Mouse (Mus musculus) T-helper 2 cell (primary cell): ENCODE data around the gene Ttyh1.

Experiments
- in situ Hi-C: fragments of 300-600 bp; cut with MboI, MseI; formaldehyde crosslinking; loops from one replicate; pipeline ENCODE4 v1.15.1; 2025; ENCODE audit warnings: high pct_unique_total_duplicates

The Ttyh1 gene

DNA sequence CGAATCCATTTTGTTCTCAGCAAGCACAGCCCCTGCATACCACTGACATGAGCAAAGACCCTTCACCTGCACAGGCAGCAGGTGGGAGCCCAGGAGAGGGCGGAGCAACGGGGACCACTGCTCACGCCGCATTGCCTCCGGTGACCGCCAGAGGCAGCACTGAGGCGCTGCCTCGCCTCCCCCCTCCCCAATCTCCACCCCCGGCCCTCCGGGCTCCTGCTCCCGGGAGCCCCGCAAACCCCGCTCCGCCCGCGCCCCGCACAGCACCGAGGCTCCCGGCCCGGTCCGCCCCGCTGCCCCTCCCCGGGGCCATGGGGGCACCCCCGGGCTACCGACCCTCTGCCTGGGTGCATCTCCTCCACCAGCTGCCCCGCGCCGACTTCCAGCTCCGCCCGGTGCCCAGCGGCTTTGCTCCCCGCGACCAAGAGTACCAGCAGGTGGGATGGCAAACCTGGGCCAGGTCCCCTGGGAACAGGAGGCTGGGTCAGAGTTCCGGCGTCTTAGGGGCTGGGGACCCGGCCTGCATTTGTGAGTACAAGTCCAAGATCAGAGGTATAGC is at the start of gene Ttyh1:
Ttyh1 (plus strand) TSS at position 65 of the 559 bp plus-strand sequence.
- in situ Hi-C loops: no loop called here

DNA sequence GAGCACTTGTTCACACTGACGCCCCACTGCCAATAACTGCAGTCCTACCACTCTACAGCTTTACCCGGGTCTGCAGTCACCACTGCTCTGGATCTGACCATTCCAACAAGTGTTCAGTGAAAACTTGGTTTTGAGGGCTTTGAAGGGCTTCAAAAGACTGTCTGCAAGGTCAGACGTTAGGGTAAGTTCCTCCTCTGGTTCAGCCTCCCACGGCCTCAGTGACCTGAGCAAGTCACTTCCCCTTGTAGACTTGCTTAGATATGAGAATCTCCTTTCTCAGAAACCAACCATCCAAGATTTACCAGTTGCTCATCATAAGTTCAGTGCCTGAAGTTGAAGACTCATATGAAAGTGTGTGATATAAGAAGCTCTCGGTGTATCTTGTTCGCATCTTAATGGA is 48.1 kb upstream of the Ttyh1 start:
- in situ Hi-C loops: no loop called here

DNA sequence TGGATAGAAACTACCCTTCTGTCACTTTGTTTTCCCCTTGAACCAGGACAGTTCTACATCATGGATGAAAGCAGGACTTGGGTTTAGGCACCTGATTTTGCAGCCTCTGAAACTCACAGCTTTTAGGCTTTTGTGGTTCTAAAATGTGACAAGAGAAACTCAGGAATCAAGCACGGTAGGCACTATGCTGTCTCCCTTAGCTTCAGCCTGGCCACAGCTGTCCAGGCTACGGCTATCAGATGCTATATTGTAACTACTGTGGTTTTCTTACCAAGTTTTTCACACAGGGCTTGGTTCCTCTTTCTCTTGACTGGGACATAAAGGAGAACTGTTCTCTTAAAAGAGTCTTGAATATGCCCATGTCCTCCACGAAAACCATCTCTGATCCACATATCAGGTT is 46.1 kb upstream of the Ttyh1 start:
- in situ Hi-C loops: no loop called here

DNA sequence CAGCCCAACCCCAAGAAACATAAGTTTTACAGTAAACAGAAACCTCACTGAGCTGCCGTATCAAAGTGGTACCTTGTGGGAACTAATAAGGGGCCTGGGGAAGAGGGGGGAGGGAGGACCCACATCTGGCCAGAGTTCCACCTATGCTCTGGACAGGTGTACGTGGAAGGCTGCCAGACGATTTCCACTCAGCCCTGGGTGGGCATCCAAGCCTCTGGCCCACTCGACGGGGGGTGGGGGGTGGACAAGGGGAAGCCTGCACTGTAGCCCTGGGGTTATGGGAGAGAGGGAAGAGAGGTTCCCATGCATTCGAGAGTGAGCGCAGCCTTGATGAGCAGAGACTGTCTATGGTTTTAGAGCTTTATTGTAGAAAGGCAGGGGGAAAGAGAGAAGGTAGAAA is 39.7 kb upstream of the Ttyh1 start:
- in situ Hi-C loops: no loop called here

DNA sequence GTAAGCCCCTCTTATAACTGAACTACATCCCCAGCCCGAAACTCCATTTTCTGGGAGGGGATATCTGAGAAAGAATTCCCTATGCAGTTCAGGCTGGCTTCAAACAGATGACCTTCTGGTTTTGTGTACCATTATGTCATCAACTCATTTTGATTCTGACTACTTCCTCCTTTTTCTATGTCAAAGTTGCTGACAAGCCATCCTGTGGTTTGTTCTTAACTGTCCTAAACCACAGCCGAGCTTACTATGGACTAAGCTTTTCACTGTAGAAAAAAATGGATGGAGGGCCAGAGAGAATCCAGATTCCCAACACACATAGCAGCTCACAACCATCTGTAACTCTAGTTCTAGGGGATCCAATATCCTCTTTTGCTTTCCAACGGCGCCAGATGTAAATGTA is 38.7 kb upstream of the Ttyh1 start:
- in situ Hi-C loops: no loop called here

DNA sequence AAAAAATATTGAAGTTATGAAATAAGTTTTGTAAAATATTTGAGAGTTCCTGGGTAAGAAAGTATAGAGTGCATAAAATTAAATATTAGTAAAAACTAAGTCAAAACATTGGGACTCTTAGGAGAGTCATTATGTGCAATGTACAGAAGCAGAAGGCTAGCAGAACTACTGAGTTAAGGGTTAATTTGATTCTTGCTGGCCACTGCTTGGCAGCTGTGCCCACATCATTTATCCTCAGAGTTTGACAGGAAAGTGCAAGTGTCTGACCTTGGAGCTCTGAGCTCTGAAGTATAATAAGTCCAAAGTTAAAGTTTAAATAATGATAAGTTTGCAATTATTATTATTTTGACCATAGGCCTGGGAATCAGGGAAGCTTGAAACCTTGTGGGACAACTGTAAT is 37.5 kb upstream of the Ttyh1 start:
- in situ Hi-C loops: no loop called here

DNA sequence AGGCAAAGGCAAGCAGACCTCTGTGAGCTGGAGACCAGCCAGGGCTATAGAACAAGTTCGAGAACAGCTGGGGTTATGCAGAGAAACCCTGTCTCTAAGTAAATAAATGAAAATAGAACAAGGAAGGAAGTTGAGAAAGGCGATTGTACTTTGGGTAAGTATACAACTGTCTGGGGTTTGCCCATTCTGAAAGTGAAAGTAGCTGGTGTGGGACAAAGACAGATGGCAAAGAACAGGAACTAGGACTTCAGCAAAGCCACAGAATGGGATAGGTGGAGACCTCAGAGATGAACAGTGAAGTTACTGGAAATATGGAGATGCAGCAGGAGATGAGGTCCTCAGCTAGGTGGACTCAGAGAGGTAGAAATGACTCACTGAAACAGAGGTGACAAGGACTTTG is 36.4 kb upstream of the Ttyh1 start:
- in situ Hi-C loops: no loop called here

DNA sequence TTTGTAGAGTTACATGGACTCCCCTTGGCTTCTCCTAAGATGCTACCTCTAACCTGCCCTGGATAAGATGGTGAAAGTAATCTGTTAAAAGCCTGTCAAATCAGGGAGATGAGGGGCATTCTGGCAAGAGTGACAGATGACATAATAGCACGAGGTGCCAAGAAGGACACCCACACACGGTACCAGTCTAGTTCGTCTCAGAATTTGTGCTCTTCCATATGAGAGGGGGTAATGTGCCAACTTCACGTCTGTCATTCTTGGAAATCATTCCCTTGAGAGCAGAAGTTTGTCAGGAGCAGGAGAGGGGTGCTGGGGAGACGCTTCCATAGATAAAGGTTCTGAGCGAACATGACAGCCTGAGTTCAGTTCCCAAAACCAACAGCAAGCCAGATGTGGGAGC is 35.0 kb upstream of the Ttyh1 start:
- in situ Hi-C loops: no loop called here

DNA sequence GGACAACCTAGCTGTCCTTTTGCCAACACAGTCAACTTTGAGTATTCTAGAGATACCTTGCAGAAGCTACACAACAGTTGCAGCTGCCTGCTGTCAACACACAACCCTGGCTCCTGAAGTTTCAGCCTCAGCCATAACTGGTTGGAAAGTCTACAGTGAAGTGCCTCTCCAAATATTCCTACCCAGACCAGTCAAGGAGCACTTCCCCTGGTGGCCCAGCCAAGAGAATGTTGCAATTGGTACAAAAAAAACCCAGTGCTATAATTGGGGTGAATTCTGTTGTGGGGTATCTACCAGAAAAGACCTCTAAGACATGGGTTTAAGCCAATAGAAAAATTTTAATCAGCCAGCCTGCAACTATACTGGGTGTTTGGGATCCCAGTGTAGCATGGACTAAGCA is 33.6 kb upstream of the Ttyh1 start:
- in situ Hi-C loops: no loop called here

DNA sequence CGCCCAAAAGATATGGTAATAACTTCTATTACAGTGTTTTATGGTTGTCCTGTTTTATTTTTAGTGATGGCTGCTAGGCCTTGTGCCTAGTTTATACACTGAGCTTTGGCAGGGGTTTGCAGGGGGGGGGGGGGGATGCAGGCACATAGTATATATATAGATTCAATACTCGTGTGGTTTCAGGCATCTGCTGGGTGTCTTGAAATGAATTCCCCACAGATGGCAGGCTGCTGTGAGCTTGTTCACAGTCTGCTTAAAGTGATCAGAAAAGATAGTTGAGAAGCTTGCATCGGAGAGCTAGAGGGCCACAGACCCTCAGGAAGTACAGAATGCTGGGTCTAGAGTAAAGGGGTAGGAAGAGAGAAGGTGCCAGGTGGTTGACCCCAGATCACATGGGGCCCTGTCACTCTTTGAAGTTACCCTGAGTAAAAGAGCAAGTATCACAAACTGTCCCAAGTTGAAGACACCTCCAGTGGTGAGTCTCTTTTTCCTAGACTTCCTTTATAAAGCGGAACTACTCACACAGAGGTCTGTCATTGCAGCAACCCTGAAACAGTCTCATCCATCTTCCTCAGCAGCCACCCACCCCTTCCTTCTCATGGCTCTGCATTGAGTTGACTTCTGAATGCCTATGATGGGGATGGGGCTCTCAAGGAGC is 31.8 kb upstream of the Ttyh1 start:
- in situ Hi-C loops: no loop called here

DNA sequence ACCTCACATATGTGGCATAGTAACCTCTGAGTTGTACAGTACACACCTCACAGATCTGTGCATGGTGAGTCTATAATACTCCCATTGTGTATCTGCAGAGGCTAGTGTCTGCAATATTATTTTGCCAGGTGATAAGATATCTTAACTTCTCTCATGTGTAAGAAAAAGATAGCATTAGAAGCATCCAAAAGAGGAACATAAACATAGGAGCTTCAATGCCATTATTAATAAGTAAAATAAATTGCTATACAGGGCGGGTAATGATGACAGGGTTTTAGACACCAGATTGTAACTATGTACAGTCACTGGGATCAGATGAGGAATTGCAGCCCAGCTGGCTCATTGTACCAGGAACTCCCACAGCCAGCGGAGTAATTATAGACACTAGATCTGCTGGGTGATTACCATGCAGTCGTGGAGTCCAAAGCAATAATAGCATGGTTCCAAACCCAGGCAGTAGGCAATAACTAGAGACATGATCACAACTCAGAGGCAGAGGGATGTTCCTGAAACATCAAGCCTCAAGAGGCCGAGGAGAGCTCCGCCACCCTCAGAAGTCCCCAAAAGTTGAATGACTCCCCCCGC is 31.2 kb upstream of the Ttyh1 start:
- in situ Hi-C loops: no loop called here

DNA sequence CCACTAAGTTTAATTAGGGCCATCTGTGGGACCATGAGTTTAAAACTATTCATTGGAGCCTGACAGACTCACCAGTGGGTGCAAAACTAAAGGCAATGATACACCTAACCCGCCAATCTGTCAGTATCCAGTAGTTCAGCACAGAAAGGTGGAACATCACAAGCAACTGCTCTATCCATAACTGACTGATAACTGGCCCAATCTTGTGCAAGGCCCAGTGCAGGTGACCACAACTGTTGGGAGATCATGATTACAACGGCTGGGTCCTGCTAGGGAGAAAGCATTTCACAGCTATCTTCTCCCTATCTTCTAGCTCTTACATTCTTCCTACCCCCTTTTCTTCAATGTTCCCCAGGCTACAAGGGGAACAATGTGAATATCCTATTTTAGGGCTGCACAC is 30.5 kb upstream of the Ttyh1 start:
- in situ Hi-C loops: no loop called here

DNA sequence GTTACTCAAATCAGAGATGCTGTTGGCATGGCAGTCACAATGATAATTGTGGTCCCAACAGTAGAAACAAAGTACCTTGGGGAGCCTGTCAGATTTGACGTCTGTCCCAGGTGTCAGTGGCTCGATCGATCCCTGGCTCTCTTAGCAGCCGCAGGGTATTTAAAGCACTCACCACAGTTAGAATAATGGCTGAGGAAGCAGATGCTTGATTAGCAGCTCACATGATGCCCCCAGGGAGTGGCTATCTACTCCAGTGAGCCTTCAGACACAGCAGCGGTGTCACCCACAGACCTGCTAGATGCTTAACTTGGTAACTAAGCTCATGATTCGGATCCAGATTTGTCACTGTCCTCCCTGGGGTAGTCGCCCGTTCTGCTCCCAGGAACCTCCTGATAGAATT is 28.0 kb upstream of the Ttyh1 start:
- in situ Hi-C loops: no loop called here

DNA sequence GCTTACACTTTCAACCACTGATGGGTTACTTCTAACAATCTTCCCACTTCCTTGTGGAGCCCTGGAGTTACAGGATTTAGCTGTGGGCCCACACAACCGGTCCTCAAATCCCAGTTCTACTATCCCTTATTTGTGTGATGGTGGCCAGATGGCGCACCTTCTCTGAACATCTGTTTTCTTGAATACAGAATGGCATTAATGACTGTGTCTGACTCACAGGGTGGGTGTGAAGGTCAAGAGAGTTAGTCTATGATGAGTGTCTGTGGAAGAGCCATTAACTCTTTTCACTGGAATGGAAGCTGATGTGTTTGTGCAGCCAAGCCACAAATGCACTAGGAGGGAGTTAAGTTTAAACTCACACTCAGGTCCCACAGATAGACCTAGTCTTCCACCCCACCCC is 20.9 kb upstream of the Ttyh1 start:
- in situ Hi-C loops: no loop called here

DNA sequence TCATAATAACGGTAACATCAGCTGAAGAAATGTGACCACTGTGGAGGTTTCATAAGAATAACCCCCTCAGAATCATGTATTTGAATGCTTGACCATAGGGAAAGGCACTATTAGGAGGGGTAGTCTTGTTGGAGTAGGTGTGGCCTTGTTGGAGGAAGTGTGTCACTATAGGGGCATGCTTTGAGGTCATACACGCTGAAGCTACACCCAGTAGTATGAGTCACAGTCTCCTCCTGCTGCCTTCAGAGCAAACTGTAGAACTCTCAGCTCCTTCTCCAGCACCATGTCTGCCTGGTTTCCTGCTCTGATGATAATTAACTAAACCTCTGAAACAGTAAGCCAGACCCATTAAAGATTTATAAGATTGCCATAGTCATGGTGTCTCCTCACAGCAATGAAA is 20.4 kb upstream of the Ttyh1 start:
- in situ Hi-C loops: no loop called here

DNA sequence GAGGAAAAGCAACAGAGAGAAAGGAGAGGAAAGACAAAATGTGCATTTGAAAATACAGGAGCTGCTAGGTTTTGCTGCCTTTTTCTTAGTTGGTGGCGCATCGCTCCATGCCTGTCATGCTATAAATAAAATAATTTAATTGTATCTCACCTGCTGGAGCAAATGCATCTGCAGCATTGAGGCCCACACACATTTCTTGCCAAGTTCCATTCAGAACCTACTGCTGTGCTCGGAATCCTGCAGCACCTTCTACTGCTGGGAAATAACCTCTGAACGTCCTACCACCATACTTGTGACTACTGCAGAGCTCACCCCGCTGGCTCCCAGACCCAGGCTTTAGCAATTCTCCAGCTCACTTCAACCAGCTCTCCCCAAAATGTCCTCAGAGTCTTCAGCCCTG is 18.1 kb upstream of the Ttyh1 start:
- in situ Hi-C loops: loop anchor here (10.0 kb wide), 1 partner anchor 806 kb away; no protein-coding TSS in a partner anchor

DNA sequence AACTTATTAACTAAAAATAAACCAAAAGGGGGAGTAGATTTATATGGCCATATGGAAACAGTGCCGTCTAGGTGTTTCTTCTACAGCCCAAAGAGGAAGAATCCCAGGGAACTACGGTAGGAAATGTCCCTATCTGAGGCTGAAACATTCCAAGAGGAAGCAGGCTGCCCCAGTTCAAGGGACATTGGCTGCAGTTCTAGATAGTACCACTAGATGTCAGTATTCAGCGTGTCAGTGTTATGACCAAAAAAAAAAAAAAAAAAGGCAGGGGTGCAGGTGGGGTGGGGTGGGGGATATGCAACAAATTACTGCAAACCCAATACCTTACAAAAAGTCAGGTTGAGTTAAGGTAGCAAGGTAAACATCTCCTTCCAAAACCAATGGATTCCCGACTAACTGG is 15.8 kb upstream of the Ttyh1 start:
- in situ Hi-C loops: loop anchor here (10.0 kb wide), 1 partner anchor 809 kb away; no protein-coding TSS in a partner anchor

DNA sequence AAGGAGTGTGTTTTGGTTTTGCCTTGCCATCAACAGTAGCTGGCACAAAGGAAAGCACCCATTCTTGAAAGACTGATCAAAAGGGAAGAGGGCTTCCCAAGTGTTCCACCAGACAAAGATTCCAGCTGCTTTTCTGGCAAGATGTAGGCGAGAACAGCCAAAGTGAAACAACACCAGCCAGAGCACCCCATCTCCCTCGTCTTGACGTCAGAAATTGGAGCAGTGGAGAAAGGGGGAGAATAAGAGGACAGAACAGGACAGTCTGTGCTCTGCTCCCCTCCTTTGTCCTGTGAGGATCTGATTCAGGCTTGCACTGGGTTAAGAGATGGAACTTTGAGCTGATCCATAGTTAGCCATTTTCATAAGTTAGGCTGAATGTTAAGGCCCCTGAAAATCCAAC is 7.4 kb upstream of the Ttyh1 start:
- in situ Hi-C loops: no loop called here

DNA sequence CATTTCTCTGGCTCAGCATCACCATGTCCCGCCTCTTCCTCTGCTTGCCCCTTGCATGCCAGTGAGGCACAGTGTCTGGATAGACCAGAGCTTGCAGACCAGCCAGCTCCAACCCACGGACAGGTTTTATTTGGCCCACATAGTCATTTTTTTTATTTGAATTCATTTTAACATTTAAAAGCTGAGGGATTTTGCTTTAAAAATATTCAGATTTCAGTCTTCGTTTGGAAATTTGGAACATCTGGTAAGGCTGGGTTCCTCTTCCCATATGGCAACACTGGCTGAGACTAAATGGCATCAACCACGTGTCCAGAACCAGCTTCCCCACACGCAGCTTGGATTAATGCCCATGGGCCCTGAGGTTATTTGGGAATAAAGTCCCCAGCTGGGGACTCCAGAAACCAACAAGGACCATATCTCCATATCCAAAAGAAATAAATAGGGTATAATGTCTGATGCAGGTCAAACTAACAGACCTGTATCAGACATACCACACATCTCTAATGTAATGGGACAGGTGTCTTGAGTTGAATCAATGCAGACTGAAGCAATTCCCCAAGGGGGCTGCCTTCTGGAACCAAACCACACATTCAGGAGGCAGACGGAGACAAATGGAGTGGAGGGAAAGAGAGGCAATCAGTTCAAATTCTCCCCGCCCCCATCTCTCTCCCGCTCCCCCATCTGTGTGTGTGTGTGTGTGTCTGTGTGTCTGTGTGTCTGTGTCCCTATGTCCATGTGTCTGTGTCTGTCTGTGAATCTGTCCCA is 2.0 kb upstream of the Ttyh1 start:
- in situ Hi-C loops: no loop called here

DNA sequence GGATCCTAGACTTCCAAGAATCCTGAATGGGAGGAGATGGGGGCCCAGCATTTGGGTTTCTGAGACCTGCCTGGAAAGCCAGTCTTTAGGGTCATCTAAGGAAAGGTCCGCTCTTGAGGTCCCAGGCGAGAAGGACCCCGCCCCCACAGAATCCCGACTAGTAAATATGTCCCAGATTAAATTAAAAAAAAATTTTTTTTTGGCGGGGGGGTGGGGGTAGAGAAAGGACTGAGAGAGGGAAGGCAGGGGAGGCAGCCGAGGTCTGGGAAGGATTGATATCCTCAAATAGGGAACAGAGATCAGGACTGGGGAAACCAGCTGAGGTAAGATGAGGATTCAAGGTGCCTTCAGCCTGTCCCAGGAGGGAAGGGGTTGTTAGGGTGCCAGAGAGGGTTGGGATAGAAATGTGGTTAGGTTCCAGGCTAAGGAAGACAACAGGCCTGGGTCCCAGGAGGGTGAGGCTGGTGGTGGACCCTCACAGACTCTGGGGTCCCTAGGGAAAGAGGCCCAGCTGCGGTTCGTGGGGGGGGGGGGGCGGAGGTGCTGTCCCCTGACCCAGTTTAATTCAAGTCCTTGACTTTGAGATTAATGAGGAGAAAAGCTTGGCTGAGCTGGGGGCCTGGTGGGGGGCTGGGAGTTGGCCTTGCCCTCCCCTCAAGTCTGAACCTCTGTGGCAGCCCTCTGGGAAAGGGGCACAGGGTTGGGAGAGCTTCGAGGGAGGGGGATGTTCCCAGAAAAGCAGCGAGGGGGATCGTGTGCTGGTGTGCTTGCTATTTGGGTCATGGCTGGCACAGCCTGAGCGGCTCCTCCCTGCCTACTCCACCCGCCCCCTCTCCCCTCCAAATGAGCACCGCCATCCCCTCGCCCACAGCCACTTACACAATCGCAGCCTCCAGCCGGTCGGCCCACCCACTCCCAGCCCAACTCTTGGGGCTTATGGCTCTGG is 1.0 kb downstream of the Ttyh1 start:
- in situ Hi-C loops: loop anchor here (10.0 kb wide), 1 partner anchor 405 kb away; the partner anchor contains the start of gene Tnni3

DNA sequence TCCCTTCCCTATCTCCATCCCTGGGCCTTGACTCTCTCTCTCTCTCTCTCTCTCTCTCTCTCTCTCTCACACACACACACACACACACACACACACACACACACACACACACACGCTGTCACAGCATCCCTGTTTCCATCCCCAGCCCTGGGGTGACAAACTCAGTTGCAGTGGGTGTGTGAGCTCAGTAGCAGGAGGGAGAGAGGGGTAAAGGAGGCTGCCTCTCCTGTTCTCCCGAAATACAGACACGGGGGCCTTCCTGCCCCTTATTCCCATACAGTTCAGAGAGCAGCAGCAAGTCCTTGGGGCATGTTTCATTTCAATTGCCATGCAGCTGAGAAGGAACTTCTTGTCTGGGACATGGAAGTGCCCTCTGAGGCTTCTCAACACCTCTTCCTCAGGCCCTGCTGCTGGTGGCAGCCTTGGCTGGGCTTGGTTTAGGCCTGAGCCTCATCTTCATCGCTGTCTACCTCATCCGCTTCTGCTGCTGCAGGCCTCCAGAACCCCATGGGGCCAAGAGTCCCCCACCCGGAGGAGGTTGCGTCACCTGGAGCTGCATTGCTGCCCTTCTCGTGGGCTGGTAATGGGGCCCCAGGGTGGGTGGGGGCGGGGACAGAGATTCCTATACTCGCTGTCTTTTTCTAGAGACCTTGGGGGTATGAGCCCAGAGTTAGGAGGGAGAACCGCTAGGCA is 3.0 kb downstream of the Ttyh1 start:
- in situ Hi-C loops: loop anchor here (10.0 kb wide), 1 partner anchor 403 kb away; the partner anchor contains the start of gene Tnni3
